Mouse (Mus musculus) E14TG2a.4 (cell line): ENCODE measurements around the gene Kat6b.

Experiments
- CTCF ChIP-seq: conservative IDR thresholded peaks from 2 replicates; pipeline ENCODE4 v1.5.1; 2014; ENCODE audit warnings: low read length
- NANOG ChIP-seq: IDR thresholded peaks from 2 replicates; pipeline ENCODE4 v1.6.1; 2014; ENCODE audit warnings: borderline replicate concordance, low read length, mixed read lengths
- POU5F1 ChIP-seq: IDR thresholded peaks from 2 replicates; pipeline ENCODE4 v1.6.1; 2014; ENCODE audit warnings: low read length, borderline replicate concordance

GRCm38 (mm10) chr14:21574686-21575309, 93.6 kb downstream of the Kat6b start:
- no peak for TF ChIP-seq CTCF
- no peak for TF ChIP-seq POU5F1
- TF ChIP-seq NANOG = no peak
